In genomic region chr2:170418748-170419147, GRCm38 (mm10) we compare ENCODE assay signal across 8 mouse cellular contexts. TPM values are rescaled to one million over a fixed set of nuclear protein-coding genes. Genes with fewer than 3 reads are reported as not detected.
DNase-seq lines count a peak whose midpoint lies in the region; ATAC-seq and TF ChIP-seq lines count a peak whose summit lies in the region.

No protein-coding gene starts in this region.

- in situ Hi-C loops in CH12.LX (cut with MboI; ENCODE audit: low pct_ligation_motif_present, low pct_unique_long_range_greater_than_20kb, low sequenced_read_pairs), result no loop called here

- 40% methylated on average over 10 of the region's 10 CpGs for WGBS in kidney, adult 2 months
- WGBS in kidney, embryonic 16.5 days, result 45% methylated on average over 10 of the region's 10 CpGs

- dilution Hi-C loops in CH12.LX (cut with MboI; ENCODE audit: extremely low pct_ligation_motif_present, extremely low pct_unique_long_range_greater_than_20kb, low sequenced_read_pairs), result no loop called here

- peak; percentile 17 for DNase-seq in CD4-positive, CD25-positive, alpha-beta regulatory T cell, adult 2 months (ENCODE audit: low read depth, low spot score)
- DNase-seq in kidney, adult 2 months, result peak; percentile 7
- peak; percentile 22 for DNase-seq in CH12.LX (ENCODE audit: extremely low read depth)
- DNase-seq in forelimb bud, embryonic 11.5 days (ENCODE audit: low read depth, low spot score), result peak; percentile 28
- peak; percentile 13 for DNase-seq in right cerebral cortex, postnatal 25 days
- DNase-seq in heart, adult 8-10 months (ENCODE audit: low spot score), result no peak

- H3K4me1 ChIP-seq in kidney, adult 2 months (ENCODE audit: control insufficient read depth, insufficient read depth, low read length), result no peaks in the 10 kb centered on the region
- H3K4me1 ChIP-seq in kidney, embryonic 16.5 days (ENCODE audit: insufficient read depth, low read length), result no peaks in the 10 kb centered on the region
- 0 out of 4 replicates have a peak, but pooled peaks cover 0 to 2% of the 10 kb centered on the region in 2 experiments for H3K4me1 ChIP-seq in CH12.LX (ENCODE audit: control insufficient read depth in 1 of 2, insufficient read depth in 2 of 2)

- H3K36me3 ChIP-seq in kidney, adult 2 months (ENCODE audit: control insufficient read depth, insufficient read depth, low read length), result no peaks in the 10 kb centered on the region
- H3K36me3 ChIP-seq in kidney, embryonic 16.5 days (ENCODE audit: insufficient read depth, low read length), result no peaks in the 10 kb centered on the region
- no peaks in the 10 kb centered on the region for H3K36me3 ChIP-seq in CH12.LX (replicated peaks in 1 of 2; ENCODE audit: control insufficient read depth in 1 of 2, insufficient read depth in 1 of 2, low read length in 1 of 2)

- no peak overlapping the region for H3K27ac ChIP-seq in kidney, adult 2 months (ENCODE audit: insufficient read depth, low read depth, low read length)
- no peak overlapping the region for H3K27ac ChIP-seq in kidney, embryonic 16.5 days (ENCODE audit: low read length)
- no peak overlapping the region for H3K27ac ChIP-seq in CH12.LX (ENCODE audit: insufficient read depth, low read depth)

- no peak overlapping the region for H3K4me2 ChIP-seq in kidney, embryonic 16.5 days (replicated peaks; ENCODE audit: low read depth, low read length)
- peak overlapping the region; percentile 51; the same call in 1 of the 2 replicates for H3K4me2 ChIP-seq in CH12.LX (ENCODE audit: insufficient read depth, low read depth, poor library complexity, severe bottlenecking)

- TF ChIP-seq EP300 in CH12.LX (IDR thresholded peaks at IDR 0.05; ENCODE audit: low read length), result no peak

- TF ChIP-seq CTCF in kidney, adult 2 months (conservative IDR thresholded peaks at IDR 0.05; ENCODE audit: insufficient read depth, insufficient read length, low read depth, low read length), result peak; percentile 42
- TF ChIP-seq CTCF in CH12.LX (conservative IDR thresholded peaks at IDR 0.05 in 1 of 2, IDR thresholded peaks at IDR 0.05 in 1 of 2; ENCODE audit: low read depth in 2 of 2, low read length in 2 of 2), result peak; percentile 14 to 60; a peak in 2 of 4 replicates

- H3K9me3 ChIP-seq in kidney, embryonic 16.5 days (ENCODE audit: low read length), result no peaks in the 10 kb centered on the region
- H3K9me3 ChIP-seq in CH12.LX (replicated peaks; ENCODE audit: low read length), result peaks cover 3% of the 10 kb centered on the region

- ATAC-seq in CD4-positive, CD25-positive, alpha-beta regulatory T cell, adult 4 months, result no peak
- no peak for ATAC-seq in kidney, embryonic 16.5 days (ENCODE audit: low FRiP score, low TSS enrichment)

- peak; percentile 47 for TF ChIP-seq RAD21 in CH12.LX (IDR thresholded peaks at IDR 0.05; ENCODE audit: low read depth, low read length)

- no peaks in the 10 kb centered on the region for H3K27me3 ChIP-seq in kidney, adult 2 months (replicated peaks; ENCODE audit: control insufficient read depth, insufficient read depth, low read length)
- no peaks in the 10 kb centered on the region for H3K27me3 ChIP-seq in kidney, embryonic 16.5 days (ENCODE audit: insufficient read depth, low read length)
- peaks cover 62% of the 10 kb centered on the region for H3K27me3 ChIP-seq in CH12.LX (replicated peaks)

- H3K4me3 ChIP-seq in kidney, adult 2 months (ENCODE audit: insufficient read depth, low read depth, low read length), result no peak overlapping the region
- H3K4me3 ChIP-seq in kidney, embryonic 16.5 days (ENCODE audit: low read length), result no peak overlapping the region
- no peak overlapping the region for H3K4me3 ChIP-seq in CH12.LX (replicated peaks in 1 of 3; ENCODE audit: low read depth in 2 of 3, low read length in 2 of 3, poor library complexity in 1 of 3)

- no peak for TF ChIP-seq POLR2A in kidney, adult 2 months (IDR thresholded peaks at IDR 0.05; ENCODE audit: low read depth, low read length)
- no peak for TF ChIP-seq POLR2A in CH12.LX (IDR thresholded peaks at IDR 0.05; ENCODE audit: low read depth, low read length)

- no peaks in the 10 kb centered on the region for H3K79me2 ChIP-seq in CH12.LX (replicated peaks; ENCODE audit: control insufficient read depth, extremely low read depth, insufficient read depth, poor library complexity, severe bottlenecking)

- H3K9ac ChIP-seq in kidney, embryonic 16.5 days (replicated peaks; ENCODE audit: low read length), result no peak overlapping the region
- no peak overlapping the region for H3K9ac ChIP-seq in CH12.LX (ENCODE audit: insufficient read depth, low read depth)

TF ChIP-seq in CH12.LX, 34 proteins besides CTCF, POLR2A, EP300 and RAD21:
- TF ChIP-seq ELF1 (IDR thresholded peaks at IDR 0.05; ENCODE audit: low read depth, low read length) (no peak), MXI1 (IDR thresholded peaks at IDR 0.05; ENCODE audit: low read depth, low read length) (no peak), SIN3A (IDR thresholded peaks at IDR 0.05; ENCODE audit: low read length) (no peak), JUN (IDR thresholded peaks at IDR 0.05; ENCODE audit: insufficient read depth, low read depth, low read length) (no peak), HCFC1 (IDR thresholded peaks at IDR 0.05; ENCODE audit: low read depth, low read length) (no peak), GABPA (IDR thresholded peaks at IDR 0.05; ENCODE audit: insufficient replicate concordance, low read depth, low read length) (no peak), TBP (conservative IDR thresholded peaks at IDR 0.05; ENCODE audit: low read depth, low read length) (no peak), CHD2 (IDR thresholded peaks at IDR 0.05; ENCODE audit: low read length) (no peak), CHD1 (IDR thresholded peaks at IDR 0.05; ENCODE audit: low read depth, low read length) (no peak), ZNF384 (IDR thresholded peaks at IDR 0.05; ENCODE audit: low read depth, low read length) (no peak), UBTF (IDR thresholded peaks at IDR 0.05; ENCODE audit: low read depth, low read length) (no peak), NELFE (IDR thresholded peaks at IDR 0.05; ENCODE audit: low read depth, low read length) (no peak), USF1 (IDR thresholded peaks at IDR 0.05; ENCODE audit: low read depth, low read length) (no peak), RCOR1 (conservative IDR thresholded peaks at IDR 0.05; ENCODE audit: low read depth, low read length) (no peak), MAX (IDR thresholded peaks at IDR 0.05; ENCODE audit: low read length) (no peak), KAT2A (IDR thresholded peaks at IDR 0.05; ENCODE audit: insufficient replicate concordance, low read length) (no peak), JUND (conservative IDR thresholded peaks at IDR 0.05; ENCODE audit: low read depth, low read length) (no peak), ZC3H11A (IDR thresholded peaks at IDR 0.05; ENCODE audit: low read depth, low read length) (no peak), MEF2A (IDR thresholded peaks at IDR 0.05; ENCODE audit: borderline replicate concordance, low read depth, low read length) (no peak)
TF ChIP-seq in CH12.LX: peak in this region for 0.

RNA-seq across cellular contexts. Expression of gene Bcas1, which starts 8.9 kb away (rescaled TPM):
- polyA plus RNA-seq in CD4-positive, CD25-positive, alpha-beta regulatory T cell, adult 4 months (2017; shearing (Covaris generic)), result 1 to 10 TPM; 5.1 to 8.0 TPM
- polyA plus RNA-seq in kidney, adult 2 months (2012; rRNA removed), result 0.29 and 0.45 TPM in 2 replicates
- 0.66 and 1.0 TPM in 2 replicates for polyA plus RNA-seq in kidney, embryonic 16.5 days (2015; fragmentation: Nextera tagmentation; extraction: Ambion mirVana)
- total RNA-seq in CH12.LX (2012; rRNA removed), result 0.17 TPM in 2 replicates
- total RNA-seq in CH12.LX (2014; rRNA removed), result not detected in 2 replicates
- polyA plus RNA-seq in CH12.LX (2012; ENCODE audit: insufficient read length, low read depth), result 0.44 TPM in 1 of 2 replicates, not detected in the other
- total RNA-seq in heart, adult 8-10 months (2022), result under 1 TPM in 3 of 4 experiments, not detected in 1; 0.11 to 0.22 (median 0.19) TPM
